Mouse (Mus musculus) myocyte (in vitro differentiated cells): Measurements from ENCODE around the gene Dach1.

Experiments
- MAX ChIP-seq: IDR thresholded peaks from one replicate; pipeline ENCODE4 v1.6.1; 2011; ENCODE audit warnings: low read depth, mild to moderate bottlenecking, control low read depth
- POLR2A ChIP-seq: IDR thresholded peaks from one replicate; pipeline ENCODE4 v1.6.1; 2011; ENCODE audit warnings: low read depth, mild to moderate bottlenecking, control low read depth, moderate library complexity; ENCODE audit not compliant: insufficient read length

DNA sequence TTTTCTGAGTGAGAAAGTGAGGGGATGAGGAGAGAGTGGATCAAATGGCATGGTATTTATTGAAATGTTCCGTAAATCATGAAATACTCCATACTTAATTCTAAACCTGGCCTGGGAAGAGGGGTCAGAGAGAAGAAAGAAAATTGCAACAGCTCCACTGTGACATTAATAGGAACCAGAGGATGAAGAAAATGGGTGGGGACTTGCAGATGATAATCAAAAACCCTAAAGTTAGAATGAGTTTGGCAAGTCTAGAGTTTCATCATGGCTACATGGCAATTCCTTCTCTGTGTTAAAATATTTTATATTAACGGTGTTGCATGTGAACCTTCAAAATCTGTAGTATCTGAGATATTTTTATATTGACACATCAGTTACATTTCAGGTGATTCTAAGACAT lies 80.3 kb downstream of the Dach1 start:
- TF ChIP-seq POLR2A (no peak), MAX (no peak)
